In the genomic region with DNA sequence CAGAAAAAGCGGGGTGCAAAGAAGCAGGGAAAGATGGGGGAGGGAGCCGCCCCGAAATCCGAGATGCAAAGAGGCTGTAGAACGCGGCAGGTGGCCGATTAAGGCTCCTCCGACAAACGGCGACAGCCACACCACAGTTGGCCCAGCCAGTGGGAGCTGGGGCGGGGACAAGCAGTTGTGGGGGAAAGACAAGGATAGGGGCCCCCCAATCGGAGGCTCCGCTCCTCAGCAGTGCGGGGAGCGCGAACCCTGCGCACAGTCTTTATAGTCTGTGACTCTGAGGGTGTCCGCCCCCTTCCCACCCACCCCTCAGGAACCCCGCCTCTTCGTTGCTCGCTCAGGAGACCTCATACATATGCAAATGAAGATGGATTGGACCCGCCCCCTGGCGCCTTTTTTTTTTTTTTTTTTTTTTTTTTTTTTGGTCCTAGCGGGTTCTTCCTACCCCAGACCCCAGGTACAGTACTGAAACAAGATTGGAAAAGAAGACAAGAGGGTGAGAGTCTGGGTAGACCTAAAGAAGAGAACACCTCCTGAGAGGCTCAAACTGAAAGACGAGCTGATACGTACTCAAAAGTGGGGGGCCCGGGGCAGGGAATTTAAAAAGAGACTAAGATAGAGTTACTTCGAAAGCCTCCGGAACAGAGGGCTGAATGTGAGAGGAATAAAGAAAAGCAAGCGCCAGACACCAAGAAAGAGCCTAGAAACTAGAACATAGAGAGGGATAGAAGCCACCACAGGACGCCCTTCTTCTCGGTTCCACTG, we compare ENCODE assay signal across 8 mouse cellular contexts. TPM values are rescaled to one million over a fixed set of nuclear protein-coding genes. Genes with fewer than 3 reads are reported as not detected.
DNase-seq lines count a peak whose midpoint lies in the region; ATAC-seq and TF ChIP-seq lines count a peak whose summit lies in the region.

Atp1b2 (minus strand) TSS at position 217 of the 765 bp plus-strand sequence.

- DNase-seq in CD4-positive, CD25-positive, alpha-beta regulatory T cell, adult 2 months (ENCODE audit: low read depth, low spot score): peak; percentile 79
- DNase-seq in brain, embryonic 18.5 days (ENCODE audit: low read depth, low spot score): peak; percentile 86
- DNase-seq in kidney, postnatal 0 days (ENCODE audit: low spot score): peak; percentile 92
- peak; percentile 73 for DNase-seq in telencephalon, adult 2 months (ENCODE audit: low read depth, low spot score)

- no peaks in the 10 kb centered on the region for H3K9me3 ChIP-seq in erythroblast, embryonic 14.5 days (ENCODE audit: control insufficient read depth, low read length)
- no peaks in the 10 kb centered on the region for H3K9me3 ChIP-seq in heart, embryonic 12.5 days (replicated peaks)
- no peaks in the 10 kb centered on the region for H3K9me3 ChIP-seq in kidney, postnatal 0 days (replicated peaks; ENCODE audit: low read length)
- no peaks in the 10 kb centered on the region for H3K9me3 ChIP-seq in liver, embryonic 15.5 days (replicated peaks)
- H3K9me3 ChIP-seq in neural tube, embryonic 13.5 days: no peaks in the 10 kb centered on the region

- H3K4me3 ChIP-seq in erythroblast, embryonic 14.5 days (replicated peaks): peak within 1 kb of the TSS; percentile 88
- peak within 1 kb of the TSS; percentile 59 for H3K4me3 ChIP-seq in heart, embryonic 12.5 days
- peak within 1 kb of the TSS; percentile 43 for H3K4me3 ChIP-seq in kidney, postnatal 0 days (replicated peaks; ENCODE audit: low read depth, low read length)
- peak within 1 kb of the TSS; percentile 75 for H3K4me3 ChIP-seq in liver, embryonic 15.5 days (replicated peaks)
- H3K4me3 ChIP-seq in neural tube, embryonic 13.5 days: peak within 1 kb of the TSS; percentile 71

- ATAC-seq in heart, embryonic 12.5 days (ENCODE audit: insufficient number of reproducible peaks, low FRiP score): peak; percentile 94
- ATAC-seq in kidney, postnatal 0 days (replicated peaks; ENCODE audit: low FRiP score, low read depth): peak; percentile 67
- ATAC-seq in liver, embryonic 15.5 days (ENCODE audit: insufficient read depth): peak; percentile 91
- ATAC-seq in neural tube, embryonic 13.5 days (ENCODE audit: low read depth): peak; percentile 89

- peaks cover 32% of the 10 kb centered on the region for H3K36me3 ChIP-seq in erythroblast, embryonic 14.5 days (ENCODE audit: control insufficient read depth)
- no peaks in the 10 kb centered on the region for H3K36me3 ChIP-seq in heart, embryonic 12.5 days
- no peaks in the 10 kb centered on the region for H3K36me3 ChIP-seq in kidney, postnatal 0 days (ENCODE audit: insufficient read depth, low read length)
- H3K36me3 ChIP-seq in liver, embryonic 15.5 days (replicated peaks): 0 out of 2 replicates have a peak, but pooled peaks cover 1% of the 10 kb centered on the region
- H3K36me3 ChIP-seq in neural tube, embryonic 13.5 days: peaks cover 15% of the 10 kb centered on the region

- H3K4me2 ChIP-seq in heart, embryonic 12.5 days: peak within 1 kb of the TSS; percentile 100
- peak within 1 kb of the TSS; percentile 78 for H3K4me2 ChIP-seq in kidney, postnatal 0 days (ENCODE audit: low read length)
- H3K4me2 ChIP-seq in liver, embryonic 15.5 days: peak within 1 kb of the TSS; percentile 99
- peak within 1 kb of the TSS; percentile 99 for H3K4me2 ChIP-seq in neural tube, embryonic 13.5 days

- peaks cover 96% of the 10 kb centered on the region for H3K4me1 ChIP-seq in erythroblast, embryonic 14.5 days (ENCODE audit: control insufficient read depth)
- H3K4me1 ChIP-seq in heart, embryonic 12.5 days (replicated peaks): peaks cover 51% of the 10 kb centered on the region
- peaks cover 5% of the 10 kb centered on the region; the same call in 1 of the 2 replicates for H3K4me1 ChIP-seq in kidney, postnatal 0 days (replicated peaks; ENCODE audit: insufficient read depth, low read length)
- peaks cover 83% of the 10 kb centered on the region for H3K4me1 ChIP-seq in liver, embryonic 15.5 days (replicated peaks)
- peaks cover 26% of the 10 kb centered on the region for H3K4me1 ChIP-seq in neural tube, embryonic 13.5 days (replicated peaks)

- TF ChIP-seq CTCF in kidney, postnatal 0 days (IDR thresholded peaks at IDR 0.05; ENCODE audit: low read depth): 0 out of 2 replicates have a peak, but pooled peaks have one; percentile 2

- H3K27me3 ChIP-seq in erythroblast, embryonic 14.5 days (ENCODE audit: control insufficient read depth): no peaks in the 10 kb centered on the region
- H3K27me3 ChIP-seq in heart, embryonic 12.5 days (replicated peaks): no peaks in the 10 kb centered on the region
- no peaks in the 10 kb centered on the region for H3K27me3 ChIP-seq in kidney, postnatal 0 days (ENCODE audit: insufficient read depth, low read length)
- peaks cover 13% of the 10 kb centered on the region; the same call in 1 of the 2 replicates for H3K27me3 ChIP-seq in liver, embryonic 15.5 days
- H3K27me3 ChIP-seq in neural tube, embryonic 13.5 days: peaks cover 5% of the 10 kb centered on the region; the same call in 1 of the 2 replicates

- WGBS in heart, embryonic 12.5 days: 3% methylated on average over 32 of the region's 32 CpGs
- WGBS in kidney, postnatal 0 days: 3% methylated on average over 32 of the region's 32 CpGs
- 1% methylated on average over 31 of the region's 32 CpGs for whole genome bisulfite sequencing in liver, embryonic 15.5 days (ENCODE audit: insufficient replicate concordance)
- 2% methylated on average over 29 of the region's 32 CpGs for WGBS in neural tube, embryonic 13.5 days

- peak within 1 kb of the TSS; percentile 68 for H3K27ac ChIP-seq in heart, embryonic 12.5 days (ENCODE audit: poor library complexity, severe bottlenecking)
- H3K27ac ChIP-seq in kidney, postnatal 0 days: peak within 1 kb of the TSS; percentile 60; the same call in 1 of the 2 replicates
- H3K27ac ChIP-seq in liver, embryonic 15.5 days (replicated peaks): peak within 1 kb of the TSS; percentile 83
- H3K27ac ChIP-seq in neural tube, embryonic 13.5 days (replicated peaks): peak within 1 kb of the TSS; percentile 70

- peak within 1 kb of the TSS; percentile 78 for H3K9ac ChIP-seq in heart, embryonic 12.5 days
- peak within 1 kb of the TSS; percentile 57 for H3K9ac ChIP-seq in kidney, postnatal 0 days (ENCODE audit: low read depth, low read length)
- peak within 1 kb of the TSS; percentile 79 for H3K9ac ChIP-seq in liver, embryonic 15.5 days
- H3K9ac ChIP-seq in neural tube, embryonic 13.5 days: peak within 1 kb of the TSS; percentile 89

RNA-seq across cellular contexts. Expression of gene Atp1b2, which starts in this region (rescaled TPM):
- polyA plus RNA-seq in erythroblast, embryonic 14.5 days (2012): 8.1 and 9.1 TPM in 2 replicates
- 30.9 and 31.1 TPM in 2 replicates for polyA plus RNA-seq in heart, embryonic 12.5 days (2016; fragmentation: Nextera tagmentation; extraction: Ambion mirVana)
- 13.7 and 16.3 TPM in 2 replicates for polyA plus RNA-seq in kidney, postnatal 0 days (2015; fragmentation: Nextera tagmentation; extraction: Ambion mirVana)
- 14.1 and 14.7 TPM in 2 replicates for polyA plus RNA-seq in liver, embryonic 15.5 days (2015; fragmentation: Nextera tagmentation; extraction: Ambion mirVana)
- polyA plus RNA-seq in neural tube, embryonic 13.5 days (2015; fragmentation: Nextera tagmentation; extraction: Ambion mirVana): 29.5 and 30.4 TPM in 2 replicates

Comparison
In these comparisons a context has a peak if more than half of its experiments do, and no peak if none do; other contexts are left out.
1. Peak in every context shown above with its lines: DNase-seq, ATAC-seq, H3K4me3 ChIP-seq and H3K27ac ChIP-seq.